Comparison of ENCODE assay signal across 9 mouse cellular contexts in genomic region chr4:123407792-123408191, GRCm38 (mm10).
DNase-seq lines count a peak whose midpoint lies in the region; ATAC-seq lines count a peak whose summit lies in the region.
"Had no signal": no experiment of that assay in that cellular context is flagged by ENCODE, and none has a peak within 500 bp of the region (broad histone marks: within the 10 kb centered on the region; RNA-seq: fewer than 3 reads in every experiment).

No protein-coding gene starts in this region.

- 75% methylated on average over 6 of the region's 6 CpGs for WGBS in forebrain, embryonic 13.5 days
- WGBS in limb, embryonic 10.5 days = 80% methylated on average over 6 of the region's 6 CpGs
- 67% methylated on average over 6 of the region's 6 CpGs for WGBS in neural tube, embryonic 13.5 days

- H3K9ac ChIP-seq in forebrain, embryonic 13.5 days = 0 out of 2 replicates have a peak overlapping the region, but pooled peaks have one; percentile 13
- peak overlapping the region; percentile 18; the same call in 1 of the 2 replicates for H3K9ac ChIP-seq in neural tube, embryonic 13.5 days

- 0 out of 2 replicates have a peak overlapping the region, but pooled peaks have one; percentile 10 for H3K4me3 ChIP-seq in forebrain, embryonic 13.5 days
- peak overlapping the region; percentile 40 for H3K4me3 ChIP-seq in limb, embryonic 10.5 days
- peak overlapping the region; percentile 0; the same call in 1 of the 2 replicates for H3K4me3 ChIP-seq in neural tube, embryonic 13.5 days

- no peaks in the 10 kb centered on the region for H3K9me3 ChIP-seq in forebrain, embryonic 13.5 days (replicated peaks)
- H3K9me3 ChIP-seq in limb, embryonic 10.5 days (replicated peaks) = no peaks in the 10 kb centered on the region
- no peaks in the 10 kb centered on the region for H3K9me3 ChIP-seq in neural tube, embryonic 13.5 days

- H3K27ac ChIP-seq in forebrain, embryonic 13.5 days = peak overlapping the region; percentile 44
- no peak overlapping the region for H3K27ac ChIP-seq in limb, embryonic 10.5 days
- peak overlapping the region; percentile 66 for H3K27ac ChIP-seq in neural tube, embryonic 13.5 days (replicated peaks)

- no peak for ATAC-seq in forebrain, embryonic 13.5 days
- ATAC-seq in neural tube, embryonic 13.5 days (ENCODE audit: low read depth) = no peak
- ATAC-seq: Patski had no signal

- intact Hi-C loops in left cerebral cortex, postnatal 4 days (cut with DNase I) = no loop called here

- peaks cover 11% of the 10 kb centered on the region for H3K36me3 ChIP-seq in forebrain, embryonic 13.5 days (ENCODE audit: poor library complexity, severe bottlenecking)
- peaks cover 61% of the 10 kb centered on the region for H3K36me3 ChIP-seq in limb, embryonic 10.5 days
- 0 out of 2 replicates have a peak, but pooled peaks cover 2% of the 10 kb centered on the region for H3K36me3 ChIP-seq in neural tube, embryonic 13.5 days

- peak; percentile 14 for DNase-seq in left cerebral cortex, postnatal 4 days
- no peak for DNase-seq in left cerebral cortex, adult 8-10 months (ENCODE audit: low spot score in 2 of 2)
- DNase-seq in limb, embryonic 10.5 days (ENCODE audit: low spot score) = no peak
- DNase-seq in frontal cortex, adult 2 months (ENCODE audit: extremely low spot score in 1 of 2, low spot score in 1 of 2) = no peak
- no peak for DNase-seq in natural killer cell, adult 2 months (ENCODE audit: low spot score in 2 of 2)
- DNase-seq: kidney, postnatal 4 days had no signal

- H3K4me1 ChIP-seq in forebrain, embryonic 13.5 days = peaks cover 88% of the 10 kb centered on the region
- H3K4me1 ChIP-seq in limb, embryonic 10.5 days = peaks cover 86% of the 10 kb centered on the region
- H3K4me1 ChIP-seq in neural tube, embryonic 13.5 days (replicated peaks) = peaks cover 89% of the 10 kb centered on the region

- peak overlapping the region; percentile 46 for H3K4me2 ChIP-seq in forebrain, embryonic 13.5 days
- H3K4me2 ChIP-seq in neural tube, embryonic 13.5 days = peak overlapping the region; percentile 80

- H3K27me3 ChIP-seq in forebrain, embryonic 13.5 days = no peaks in the 10 kb centered on the region
- no peaks in the 10 kb centered on the region for H3K27me3 ChIP-seq in limb, embryonic 10.5 days (ENCODE audit: low read depth, poor library complexity, severe bottlenecking)
- H3K27me3 ChIP-seq in neural tube, embryonic 13.5 days = no peaks in the 10 kb centered on the region
- H3K27me3 ChIP-seq: Patski had no signal
